Mouse (Mus musculus): ENCODE measurements around the gene Gm20388. TPM values are rescaled to one million over a fixed set of nuclear protein-coding genes. Genes with fewer than 3 reads are reported as not detected.

Gene Gm20388
- polyA plus RNA-seq, 1 experiment from 2014 or later = 47.1 TPM

DNA sequence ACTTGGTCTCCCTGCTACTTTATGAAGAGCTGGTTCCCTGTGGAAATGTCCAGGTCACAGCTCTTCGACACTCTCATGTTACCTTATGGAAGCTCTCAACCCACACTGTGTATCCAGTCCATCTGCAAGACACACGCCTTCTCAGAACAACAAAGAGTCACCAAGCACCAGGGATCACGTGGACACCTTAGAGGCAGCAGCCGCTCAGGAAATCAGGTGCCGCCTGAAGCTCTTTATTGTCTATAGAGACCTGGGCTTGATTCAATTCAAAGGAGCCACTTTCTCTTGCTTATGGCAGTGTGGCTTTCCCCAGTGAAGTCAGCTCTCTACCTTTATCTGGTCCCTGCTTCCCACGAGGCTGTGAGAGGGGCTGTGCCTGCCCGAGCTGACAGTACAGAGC is 2769.5 kb downstream of the Gm20388 start:
- 76% methylated on average over 7 of the region's 7 CpGs for WGBS (ENCODE audit: missing documents)
- Histone ChIP-seq H3K79me2 (ENCODE audit: inconsistent target) (no peaks in the 10 kb centered on the region), H3K27ac (no peak overlapping the region), H3K36me3 (ENCODE audit: inconsistent target) (no peaks in the 10 kb centered on the region), H3K4me3 (ENCODE audit: inconsistent target) (no peak overlapping the region)

DNA sequence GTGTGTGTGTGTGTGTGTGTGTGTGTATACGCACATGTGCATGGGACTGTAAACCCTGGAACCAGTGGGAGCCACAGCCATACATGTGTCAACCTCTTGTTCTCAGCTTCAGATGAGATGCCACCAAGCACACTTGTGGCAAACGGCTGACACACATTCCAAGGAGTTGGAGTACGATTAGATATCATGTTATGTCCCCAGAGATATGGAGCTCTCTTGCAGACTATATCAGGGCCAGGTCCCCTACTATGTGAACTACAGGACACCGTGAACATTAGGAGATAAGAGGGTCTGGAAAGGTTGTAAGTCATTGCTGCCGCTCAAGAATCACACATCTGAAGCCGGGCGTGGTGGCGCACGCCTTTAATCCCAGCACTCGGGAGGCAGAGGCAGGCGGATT is 2772.2 kb downstream of the Gm20388 start:
- 87% methylated on average over 10 of the region's 11 CpGs for WGBS (ENCODE audit: missing documents)
- H3K79me2 ChIP-seq (ENCODE audit: inconsistent target) = no peaks in the 10 kb centered on the region
- no peak overlapping the region for H3K27ac ChIP-seq
- no peaks in the 10 kb centered on the region for H3K36me3 ChIP-seq (ENCODE audit: inconsistent target)
- no peak overlapping the region for H3K4me3 ChIP-seq (ENCODE audit: inconsistent target)

- Histone ChIP-seq H3K36me3 (ENCODE audit: inconsistent target) (no peaks in the 10 kb centered on the region), H3K27ac (no peak overlapping the region), H3K79me2 (ENCODE audit: inconsistent target) (no peaks in the 10 kb centered on the region), H3K4me3 (ENCODE audit: inconsistent target) (no peak overlapping the region)
- WGBS (ENCODE audit: missing documents) = 88% methylated on average over 19 of the region's 19 CpGs
These were observed 2774.6 kb downstream of the Gm20388 start for GRCm38 (mm10) chr8:122685097-122685861.

DNA sequence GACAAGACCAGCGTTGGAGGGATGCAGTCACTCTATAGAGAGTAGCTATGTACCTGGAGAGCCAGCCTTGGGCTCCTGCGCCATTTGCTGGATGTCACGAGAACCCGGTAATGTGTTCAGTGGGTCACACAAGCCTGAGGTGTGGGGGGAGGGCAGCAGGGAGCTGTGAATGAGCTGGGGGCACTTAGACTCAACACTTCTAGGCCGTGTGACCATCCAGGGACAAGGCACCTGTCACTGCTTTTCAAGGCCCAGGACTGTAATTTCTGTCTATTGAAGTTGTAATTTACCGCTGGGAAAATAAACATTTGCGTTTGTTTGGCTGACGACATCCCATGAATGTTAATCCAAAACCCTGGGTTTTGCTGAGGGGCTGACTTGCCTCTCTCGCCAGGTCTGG is 2776.2 kb downstream of the Gm20388 start:
- Histone ChIP-seq H3K36me3 (ENCODE audit: inconsistent target) (no peaks in the 10 kb centered on the region), H3K79me2 (ENCODE audit: inconsistent target) (no peaks in the 10 kb centered on the region)
- 95% methylated on average over 9 of the region's 9 CpGs for WGBS (ENCODE audit: missing documents)

DNA sequence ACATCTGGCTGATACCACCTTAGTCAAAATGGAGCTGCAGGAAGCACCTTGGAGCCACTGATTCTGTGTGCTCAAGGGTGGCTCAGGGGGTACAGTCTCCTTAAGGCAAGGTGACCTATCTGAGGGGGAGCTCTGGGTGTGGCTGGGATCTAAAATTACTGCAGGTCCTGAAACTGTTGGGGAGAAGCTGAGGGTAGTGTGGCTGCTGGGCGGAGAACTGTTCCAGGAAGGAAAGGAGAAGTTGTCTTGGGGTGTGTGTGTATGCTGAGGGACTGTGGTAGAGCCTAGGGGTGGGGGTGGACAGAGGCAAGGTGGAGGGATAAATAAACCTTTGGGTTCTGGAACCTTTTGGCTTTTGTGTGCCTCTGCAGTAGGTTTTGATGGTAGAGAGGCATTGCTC is 2778.7 kb downstream of the Gm20388 start:
- 23% methylated on average over 1 of the region's 1 CpGs for WGBS (ENCODE audit: missing documents)

More for the DNA sequence above, 2776.2 kb downstream of the Gm20388 start:
- H3K27ac ChIP-seq = no peak overlapping the region
- no peak overlapping the region for H3K4me3 ChIP-seq (ENCODE audit: inconsistent target)

GRCm38 (mm10) chr8:122691018-122691417 is 2780.4 kb downstream of the Gm20388 start:
- WGBS (ENCODE audit: missing documents) = 83% methylated on average over 6 of the region's 6 CpGs
- H3K36me3 ChIP-seq (ENCODE audit: inconsistent target) = no peaks in the 10 kb centered on the region

More for the DNA sequence above, 2778.7 kb downstream of the Gm20388 start:
- no peaks in the 10 kb centered on the region for H3K79me2 ChIP-seq (ENCODE audit: inconsistent target)
- H3K4me3 ChIP-seq (ENCODE audit: inconsistent target) = no peak overlapping the region
- no peak overlapping the region for H3K27ac ChIP-seq
- no peaks in the 10 kb centered on the region for H3K36me3 ChIP-seq (ENCODE audit: inconsistent target)

GRCm38 (mm10) chr8:122692152-122692551 is 2781.5 kb downstream of the Gm20388 start:
- WGBS (ENCODE audit: missing documents) = 80% methylated on average over 8 of the region's 8 CpGs
- no peaks in the 10 kb centered on the region for H3K79me2 ChIP-seq (ENCODE audit: inconsistent target)
- H3K36me3 ChIP-seq (ENCODE audit: inconsistent target) = no peaks in the 10 kb centered on the region
- H3K27ac ChIP-seq = no peak overlapping the region
- H3K4me3 ChIP-seq (ENCODE audit: inconsistent target) = no peak overlapping the region

More at GRCm38 (mm10) chr8:122691018-122691417, 2780.4 kb downstream of the Gm20388 start:
- no peak overlapping the region for H3K27ac ChIP-seq
- no peak overlapping the region for H3K4me3 ChIP-seq (ENCODE audit: inconsistent target)
- no peaks in the 10 kb centered on the region for H3K79me2 ChIP-seq (ENCODE audit: inconsistent target)

GRCm38 (mm10) chr8:122695438-122696042 is 2784.9 kb downstream of the Gm20388 start:
- H3K79me2 ChIP-seq (ENCODE audit: inconsistent target) = no peaks in the 10 kb centered on the region; the same call in 1 of the 2 replicates
- no peaks in the 10 kb centered on the region for H3K36me3 ChIP-seq (ENCODE audit: inconsistent target)
- no peak overlapping the region for H3K4me3 ChIP-seq (ENCODE audit: inconsistent target)
- 48% methylated on average over 7 of the region's 7 CpGs for WGBS (ENCODE audit: missing documents)
- H3K27ac ChIP-seq = no peak overlapping the region

GRCm38 (mm10) chr8:122697181-122697581 is 2786.5 kb downstream of the Gm20388 start:
- WGBS (ENCODE audit: missing documents) = 29% methylated on average over 3 of the region's 3 CpGs
- no peaks in the 10 kb centered on the region for H3K36me3 ChIP-seq (ENCODE audit: inconsistent target)
- no peak overlapping the region for H3K4me3 ChIP-seq (ENCODE audit: inconsistent target)
- no peak overlapping the region for H3K27ac ChIP-seq
- H3K79me2 ChIP-seq (ENCODE audit: inconsistent target) = no peaks in the 10 kb centered on the region; the same call in 1 of the 2 replicates

GRCm38 (mm10) chr8:122697586-122697985 is 2786.9 kb downstream of the Gm20388 start:
- H3K79me2 ChIP-seq (ENCODE audit: inconsistent target) = no peaks in the 10 kb centered on the region; the same call in 1 of the 2 replicates
- H3K27ac ChIP-seq = no peak overlapping the region
- no peaks in the 10 kb centered on the region for H3K36me3 ChIP-seq (ENCODE audit: inconsistent target)
- 42% methylated on average over 6 of the region's 6 CpGs for WGBS (ENCODE audit: missing documents)
- no peak overlapping the region for H3K4me3 ChIP-seq (ENCODE audit: inconsistent target)

DNA sequence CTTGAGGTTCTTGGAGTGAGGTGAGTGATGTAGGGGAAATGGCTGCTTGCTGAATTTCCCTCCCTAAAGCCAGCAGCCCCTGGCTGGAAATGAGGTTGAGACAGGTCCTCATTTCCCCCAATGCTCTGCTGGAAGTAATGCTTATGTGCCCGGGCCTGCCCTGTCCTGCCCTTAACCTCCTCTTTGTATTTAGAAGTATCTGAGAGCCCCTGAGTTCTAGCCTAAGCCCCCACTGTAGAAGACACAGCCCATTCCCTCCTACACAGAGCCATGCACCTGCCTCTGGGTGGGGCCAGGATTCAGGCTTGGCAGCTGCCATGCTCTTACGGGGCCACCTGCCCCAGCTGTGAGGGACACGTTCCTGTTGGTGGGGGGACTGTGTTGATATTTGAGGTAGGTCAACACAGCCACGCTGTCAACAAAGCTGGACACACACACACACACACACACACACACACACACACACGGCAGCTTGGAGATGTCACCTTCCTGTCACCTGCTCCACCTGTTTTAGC is 2787.7 kb downstream of the Gm20388 start:
- H3K27ac ChIP-seq = no peak overlapping the region
- no peak overlapping the region for H3K4me3 ChIP-seq (ENCODE audit: inconsistent target)
- WGBS (ENCODE audit: missing documents) = 26% methylated on average over 3 of the region's 5 CpGs
- H3K36me3 ChIP-seq (ENCODE audit: inconsistent target) = no peaks in the 10 kb centered on the region
- no peaks in the 10 kb centered on the region; the same call in 1 of the 2 replicates for H3K79me2 ChIP-seq (ENCODE audit: inconsistent target)

DNA sequence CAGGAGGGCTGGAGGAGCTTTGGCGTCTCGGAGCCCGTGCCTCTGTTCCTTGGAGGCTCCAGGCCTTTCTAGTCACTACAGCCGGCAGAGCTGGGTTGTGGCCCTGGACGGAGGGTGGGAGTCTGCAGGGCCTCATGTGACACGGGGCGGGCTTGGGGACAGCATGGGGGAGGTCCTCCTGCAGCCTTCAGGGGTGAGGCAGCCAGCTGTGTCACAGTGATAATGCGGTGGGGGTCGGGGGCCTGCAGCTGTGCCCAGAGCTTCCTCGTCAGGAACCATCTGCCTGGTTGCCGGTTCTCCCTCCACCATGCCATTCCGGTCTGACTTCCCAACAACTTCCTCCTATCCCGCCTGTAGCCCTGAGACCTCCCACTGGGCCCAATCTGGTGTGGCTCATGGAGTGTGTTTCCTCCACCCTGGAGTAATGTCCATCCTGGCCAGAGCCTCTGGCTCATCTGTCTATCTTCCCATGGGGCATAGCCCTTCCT is 2788.4 kb downstream of the Gm20388 start, which contains the start of gene Cbfa2t3:
Gene Cbfa2t3 (minus strand): TSS at position 105 of the 488 bp plus-strand sequence.
- no peak within 1 kb of the TSS for H3K4me3 ChIP-seq (ENCODE audit: inconsistent target)
- no peaks in the 10 kb centered on the region; the same call in 1 of the 2 replicates for H3K79me2 ChIP-seq (ENCODE audit: inconsistent target)
- no peaks in the 10 kb centered on the region for H3K36me3 ChIP-seq (ENCODE audit: inconsistent target)
- 26% methylated on average over 13 of the region's 13 CpGs for WGBS (ENCODE audit: missing documents)
- no peak within 1 kb of the TSS for H3K27ac ChIP-seq

DNA sequence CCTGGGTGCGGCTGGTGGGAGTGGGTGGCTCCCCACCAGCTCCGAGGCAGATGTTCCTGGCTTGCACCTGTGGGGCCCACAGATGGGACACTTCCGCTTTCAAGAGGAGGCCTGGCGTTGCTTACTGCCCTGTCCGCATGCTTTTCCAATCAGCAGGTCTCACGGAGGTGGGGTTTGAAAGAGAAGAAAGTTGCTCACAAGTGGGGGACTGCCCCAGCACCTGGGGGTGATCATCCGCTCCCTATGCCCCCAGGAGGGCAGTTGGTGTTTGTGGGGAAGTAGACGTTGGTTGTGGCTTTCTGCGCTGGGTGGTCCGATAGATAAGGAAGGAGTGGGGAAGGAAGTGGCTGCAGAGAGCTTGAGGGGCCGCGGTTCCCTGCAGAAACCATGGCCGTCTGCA is 2790.0 kb downstream of the Gm20388 start:
- Histone ChIP-seq H3K36me3 (ENCODE audit: inconsistent target) (no peaks in the 10 kb centered on the region), H3K27ac (no peak overlapping the region), H3K4me3 (ENCODE audit: inconsistent target) (no peak overlapping the region), H3K79me2 (ENCODE audit: inconsistent target) (no peaks in the 10 kb centered on the region; the same call in 1 of the 2 replicates)
- WGBS (ENCODE audit: missing documents) = 12% methylated on average over 13 of the region's 13 CpGs

- H3K27ac ChIP-seq = no peak overlapping the region
- 33% methylated on average over 12 of the region's 12 CpGs for WGBS (ENCODE audit: missing documents)
- no peaks in the 10 kb centered on the region for H3K36me3 ChIP-seq (ENCODE audit: inconsistent target)
- no peak overlapping the region for H3K4me3 ChIP-seq (ENCODE audit: inconsistent target)
- H3K79me2 ChIP-seq (ENCODE audit: inconsistent target) = no peaks in the 10 kb centered on the region; the same call in 1 of the 2 replicates
These were observed 2791.0 kb downstream of the Gm20388 start for GRCm38 (mm10) chr8:122701441-122702185.

All from macrophage (primary cell).